8 mouse cellular contexts compared by ENCODE assay signal in genomic region chr7:73616971-73617906, GRCm38 (mm10).
A peak's percentile ranks its signal among the peaks of the same experiment; 100 is the strongest.
DNase-seq lines count a peak whose midpoint lies in the region; ATAC-seq and TF ChIP-seq lines count a peak whose summit lies in the region.

No protein-coding gene starts in this region.

- no peaks in the 10 kb centered on the region for H3K27me3 ChIP-seq in forebrain, postnatal 0 days (ENCODE audit: insufficient read depth, low read length)
- no peaks in the 10 kb centered on the region for H3K27me3 ChIP-seq in hindbrain, embryonic 12.5 days

- no peak for TF ChIP-seq CTCF in brain, embryonic 14.5 days (IDR thresholded peaks at IDR 0.05; ENCODE audit: borderline replicate concordance, extremely low read depth, insufficient read depth, insufficient read length)
- no peak for TF ChIP-seq CTCF in forebrain, postnatal 0 days (IDR thresholded peaks at IDR 0.05; ENCODE audit: low read depth)

- H3K27ac ChIP-seq in forebrain, postnatal 0 days (ENCODE audit: low read depth, low read length): peak overlapping the region; percentile 100
- peak overlapping the region; percentile 100 for H3K27ac ChIP-seq in hindbrain, embryonic 12.5 days

- WGBS in forebrain, postnatal 0 days: under 1% methylated on average over 21 of the region's 21 CpGs
- WGBS in hindbrain, embryonic 12.5 days: 4% methylated on average over 21 of the region's 21 CpGs

- 0 out of 2 replicates have a peak, but pooled peaks have one; percentile 20 for TF ChIP-seq POLR2A in brain, embryonic 14.5 days (IDR thresholded peaks at IDR 0.05; ENCODE audit: borderline replicate concordance, extremely low read depth, insufficient read depth, insufficient read length, poor library complexity, severe bottlenecking)

- no peaks in the 10 kb centered on the region for H3K9me3 ChIP-seq in forebrain, postnatal 0 days (ENCODE audit: low read length)
- no peaks in the 10 kb centered on the region for H3K9me3 ChIP-seq in hindbrain, embryonic 12.5 days (replicated peaks)

- H3K4me3 ChIP-seq in forebrain, postnatal 0 days (ENCODE audit: low read depth, low read length): peak overlapping the region; percentile 72
- peak overlapping the region; percentile 60 for H3K4me3 ChIP-seq in hindbrain, embryonic 12.5 days

- peaks cover 26% of the 10 kb centered on the region for H3K4me1 ChIP-seq in forebrain, postnatal 0 days (ENCODE audit: insufficient read depth)
- peaks cover 19% of the 10 kb centered on the region for H3K4me1 ChIP-seq in hindbrain, embryonic 12.5 days

- H3K9ac ChIP-seq in forebrain, postnatal 0 days: peak overlapping the region; percentile 100
- peak overlapping the region; percentile 95 for H3K9ac ChIP-seq in hindbrain, embryonic 12.5 days

- H3K36me3 ChIP-seq in forebrain, postnatal 0 days (ENCODE audit: insufficient read depth): no peaks in the 10 kb centered on the region
- H3K36me3 ChIP-seq in hindbrain, embryonic 12.5 days: no peaks in the 10 kb centered on the region

- DNase-seq in cerebellum, adult 11-12 months: no peak
- DNase-seq in brain, embryonic 14.5 days (ENCODE audit: low read depth): peak; percentile 93
- DNase-seq in forebrain, postnatal 0 days: peak; percentile 87
- DNase-seq in layer of hippocampus, postnatal 36 days: peak; percentile 46 to 48
- peak; percentile 61 for DNase-seq in lung, postnatal 14 days
- DNase-seq in right cerebral cortex, postnatal 4 days: peak; percentile 29

- ATAC-seq in cerebellum, adult (ENCODE audit: insufficient number of reproducible peaks, low FRiP score, low TSS enrichment): peak; percentile 26; the same call in 1 of the 2 replicates
- peak; percentile 6; the same call in 1 of the 2 replicates for ATAC-seq in forebrain, postnatal 0 days
- ATAC-seq in hindbrain, embryonic 12.5 days (ENCODE audit: low FRiP score): no peak

- peak overlapping the region; percentile 97 for H3K4me2 ChIP-seq in forebrain, postnatal 0 days (ENCODE audit: low read depth)
- H3K4me2 ChIP-seq in hindbrain, embryonic 12.5 days (replicated peaks): peak overlapping the region; percentile 77
